Mouse (Mus musculus): ENCODE data around the gene Nyap1. TPM values are rescaled to one million over a fixed set of nuclear protein-coding genes. Genes with fewer than 3 reads are reported as not detected.

Gene Nyap1
- polyA plus RNA-seq, 1 experiment from 2014 or later: 4.4 TPM

DNA sequence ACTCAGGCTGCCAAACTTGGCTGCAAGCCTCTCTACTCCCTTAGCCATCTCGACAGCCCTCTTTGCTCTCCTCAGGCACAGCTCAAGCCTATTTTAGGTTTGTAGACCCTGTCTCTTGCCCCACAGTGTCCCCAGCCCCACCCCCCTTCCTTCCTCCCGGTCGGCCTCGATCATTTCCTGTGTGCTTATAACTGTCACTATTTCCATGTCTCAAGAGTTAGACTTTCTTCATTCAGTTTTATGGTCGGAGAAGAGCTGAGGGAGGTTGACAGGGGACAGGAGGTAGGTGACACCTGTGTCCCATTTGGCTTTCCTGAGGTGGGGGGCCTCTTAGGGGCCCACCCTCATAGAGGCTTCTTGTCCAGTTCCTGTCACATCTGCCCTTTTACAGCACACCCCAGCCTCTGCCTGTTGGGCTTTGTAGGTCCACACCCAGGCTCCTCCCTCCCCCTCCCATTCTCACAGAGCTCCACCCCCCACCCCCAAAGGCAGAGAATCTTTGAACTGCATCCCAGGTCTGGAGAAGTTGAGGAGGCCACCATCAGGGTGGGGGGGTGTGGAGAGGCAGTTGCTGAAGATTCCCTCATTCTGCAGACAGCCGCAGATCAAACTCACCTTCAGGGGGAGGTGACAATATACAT lies 7.9 kb upstream of the Nyap1 start:
- no peak overlapping the region for H3K4me3 ChIP-seq (ENCODE audit: low read depth, low read length)
- ATAC-seq (ENCODE audit: insufficient read depth, low FRiP score, low TSS enrichment) (no peak), DNase-seq (ENCODE audit: low spot score) (no peak)
- peaks cover 5% of the 10 kb centered on the region; the same call in 1 of the 2 replicates for H3K36me3 ChIP-seq (ENCODE audit: control insufficient read depth, insufficient read depth, low read length)
- H3K4me1 ChIP-seq (ENCODE audit: control insufficient read depth, insufficient read depth, low read length): peaks cover 17% of the 10 kb centered on the region
- no peaks in the 10 kb centered on the region for H3K9me3 ChIP-seq (ENCODE audit: control insufficient read depth, low read length)
- no peaks in the 10 kb centered on the region for H3K27me3 ChIP-seq (ENCODE audit: control insufficient read depth, insufficient read depth, low read length)
- 64% methylated on average over 6 of the region's 6 CpGs for WGBS
- no peak overlapping the region for H3K9ac ChIP-seq (ENCODE audit: low read length)
- no peak overlapping the region for H3K27ac ChIP-seq (ENCODE audit: low read depth, low read length)
- no peak overlapping the region for H3K4me2 ChIP-seq (ENCODE audit: low read depth)

DNA sequence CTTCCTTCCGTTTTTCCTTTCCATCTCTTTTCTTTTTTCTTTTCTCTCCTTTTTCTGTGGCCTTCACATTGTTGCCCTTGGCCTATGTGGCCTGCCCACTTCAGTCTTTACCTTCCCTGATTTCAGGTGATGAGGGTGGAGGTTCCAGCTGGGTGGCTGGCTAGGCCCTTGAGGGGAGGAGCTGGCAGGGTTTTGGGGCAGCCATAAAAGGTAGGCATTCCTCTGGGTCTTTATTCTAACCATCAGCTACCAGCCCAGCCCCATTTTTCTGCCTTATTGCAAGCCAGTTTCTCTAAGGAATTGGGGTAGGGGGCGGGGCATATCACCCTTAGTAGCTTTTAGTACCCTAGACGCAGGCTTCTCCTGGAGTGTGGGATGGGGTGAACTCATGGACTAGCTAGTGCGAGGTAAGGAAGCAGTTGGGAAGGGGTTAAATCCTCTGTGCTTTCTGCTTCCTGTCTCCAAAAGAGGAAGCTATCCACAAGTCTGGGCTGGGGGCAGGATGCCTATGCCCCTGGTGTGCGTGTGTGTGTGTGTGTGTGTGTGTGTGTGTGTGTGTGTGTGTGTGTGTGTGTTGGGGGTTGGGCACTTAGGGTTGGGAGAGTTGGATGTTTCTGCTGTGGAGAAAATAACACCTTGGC lies 6.8 kb upstream of the Nyap1 start:
- peaks cover 5% of the 10 kb centered on the region; the same call in 1 of the 2 replicates for H3K36me3 ChIP-seq (ENCODE audit: control insufficient read depth, insufficient read depth, low read length)
- H3K4me2 ChIP-seq (ENCODE audit: low read depth): peak overlapping the region; percentile 100
- WGBS: 26% methylated on average over 5 of the region's 5 CpGs
- H3K9ac ChIP-seq (ENCODE audit: low read length): no peak overlapping the region
- H3K9me3 ChIP-seq (ENCODE audit: control insufficient read depth, low read length): no peaks in the 10 kb centered on the region
- no peaks in the 10 kb centered on the region for H3K27me3 ChIP-seq (ENCODE audit: control insufficient read depth, insufficient read depth, low read length)
- peak overlapping the region; percentile 75; the same call in 1 of the 2 replicates for H3K4me3 ChIP-seq (ENCODE audit: low read depth, low read length)
- H3K27ac ChIP-seq (ENCODE audit: low read depth, low read length): no peak overlapping the region
- ATAC-seq (ENCODE audit: insufficient read depth, low FRiP score, low TSS enrichment) (no peak), DNase-seq (ENCODE audit: low spot score) (no peak)
- peaks cover 17% of the 10 kb centered on the region for H3K4me1 ChIP-seq (ENCODE audit: control insufficient read depth, insufficient read depth, low read length)

- Histone ChIP-seq H3K4me1 (ENCODE audit: control insufficient read depth, insufficient read depth, low read length) (peaks cover 17% of the 10 kb centered on the region), H3K9me3 (ENCODE audit: control insufficient read depth, low read length) (no peaks in the 10 kb centered on the region), H3K27ac (ENCODE audit: low read depth, low read length) (peak overlapping the region; percentile 83), H3K36me3 (ENCODE audit: control insufficient read depth, insufficient read depth, low read length) (peaks cover 5% of the 10 kb centered on the region; the same call in 1 of the 2 replicates), H3K4me2 (ENCODE audit: low read depth) (peak overlapping the region; percentile 100), H3K27me3 (ENCODE audit: control insufficient read depth, insufficient read depth, low read length) (no peaks in the 10 kb centered on the region), H3K9ac (ENCODE audit: low read length) (peak overlapping the region; percentile 72), H3K4me3 (ENCODE audit: low read depth, low read length) (peak overlapping the region; percentile 75)
- DNase-seq (ENCODE audit: low spot score) (no peak), ATAC-seq (ENCODE audit: insufficient read depth, low FRiP score, low TSS enrichment) (no peak)
- 5% methylated on average over 26 of the region's 26 CpGs for WGBS
Measured at GRCm38 (mm10) chr5:137747326-137747961, 6.0 kb upstream of the Nyap1 start.

DNA sequence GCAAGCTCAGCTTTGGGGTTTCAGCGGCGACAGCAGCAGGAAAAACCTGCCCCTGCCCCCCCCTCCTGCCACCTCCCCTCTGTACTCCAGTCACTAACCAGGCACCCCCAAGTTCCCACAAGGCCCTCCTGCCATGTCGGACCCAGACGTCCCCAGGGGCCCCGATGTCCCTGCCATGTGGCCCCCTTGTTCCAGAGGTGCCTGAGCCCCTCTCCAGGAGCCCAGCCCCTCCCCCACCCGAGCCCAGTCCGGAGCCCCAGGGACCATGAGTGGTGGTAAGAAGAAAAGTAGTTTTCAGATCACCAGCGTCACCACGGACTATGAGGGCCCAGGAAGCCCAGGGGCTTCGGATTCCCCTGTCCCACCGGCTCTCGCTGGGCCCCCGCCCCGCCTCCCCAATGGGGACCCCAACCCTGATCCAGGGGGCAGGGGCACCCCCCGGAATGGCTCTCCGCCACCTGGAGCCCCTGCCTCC lies 5.5 kb upstream of the Nyap1 start:
- under 1% methylated on average over 16 of the region's 16 CpGs for whole genome bisulfite sequencing
- DNase-seq (ENCODE audit: low spot score) (no peak), ATAC-seq (ENCODE audit: insufficient read depth, low FRiP score, low TSS enrichment) (no peak)
- Histone ChIP-seq H3K4me1 (ENCODE audit: control insufficient read depth, insufficient read depth, low read length) (peaks cover 17% of the 10 kb centered on the region), H3K4me2 (ENCODE audit: low read depth) (peak overlapping the region; percentile 100), H3K9me3 (ENCODE audit: control insufficient read depth, low read length) (no peaks in the 10 kb centered on the region), H3K27me3 (ENCODE audit: control insufficient read depth, insufficient read depth, low read length) (no peaks in the 10 kb centered on the region), H3K27ac (ENCODE audit: low read depth, low read length) (peak overlapping the region; percentile 83), H3K36me3 (ENCODE audit: control insufficient read depth, insufficient read depth, low read length) (peaks cover 5% of the 10 kb centered on the region; the same call in 1 of the 2 replicates), H3K4me3 (ENCODE audit: low read depth, low read length) (peak overlapping the region; percentile 75), H3K9ac (ENCODE audit: low read length) (peak overlapping the region; percentile 72)

GRCm38 (mm10) chr5:137746282-137746850 lies 5.0 kb upstream of the Nyap1 start:
- Histone ChIP-seq H3K27ac (ENCODE audit: low read depth, low read length) (peak overlapping the region; percentile 83), H3K9me3 (ENCODE audit: control insufficient read depth, low read length) (no peaks in the 10 kb centered on the region), H3K4me3 (ENCODE audit: low read depth, low read length) (peak overlapping the region; percentile 75), H3K27me3 (ENCODE audit: control insufficient read depth, insufficient read depth, low read length) (no peaks in the 10 kb centered on the region), H3K4me1 (ENCODE audit: control insufficient read depth, insufficient read depth, low read length) (peaks cover 22% of the 10 kb centered on the region), H3K9ac (ENCODE audit: low read length) (peak overlapping the region; percentile 72), H3K36me3 (ENCODE audit: control insufficient read depth, insufficient read depth, low read length) (peaks cover 3% of the 10 kb centered on the region; the same call in 1 of the 2 replicates), H3K4me2 (ENCODE audit: low read depth) (peak overlapping the region; percentile 100)
- DNase-seq (ENCODE audit: low spot score) (peak; percentile 68), ATAC-seq (ENCODE audit: insufficient read depth, low FRiP score, low TSS enrichment) (peak; percentile 32)
- WGBS: under 1% methylated on average over 20 of the region's 20 CpGs

DNA sequence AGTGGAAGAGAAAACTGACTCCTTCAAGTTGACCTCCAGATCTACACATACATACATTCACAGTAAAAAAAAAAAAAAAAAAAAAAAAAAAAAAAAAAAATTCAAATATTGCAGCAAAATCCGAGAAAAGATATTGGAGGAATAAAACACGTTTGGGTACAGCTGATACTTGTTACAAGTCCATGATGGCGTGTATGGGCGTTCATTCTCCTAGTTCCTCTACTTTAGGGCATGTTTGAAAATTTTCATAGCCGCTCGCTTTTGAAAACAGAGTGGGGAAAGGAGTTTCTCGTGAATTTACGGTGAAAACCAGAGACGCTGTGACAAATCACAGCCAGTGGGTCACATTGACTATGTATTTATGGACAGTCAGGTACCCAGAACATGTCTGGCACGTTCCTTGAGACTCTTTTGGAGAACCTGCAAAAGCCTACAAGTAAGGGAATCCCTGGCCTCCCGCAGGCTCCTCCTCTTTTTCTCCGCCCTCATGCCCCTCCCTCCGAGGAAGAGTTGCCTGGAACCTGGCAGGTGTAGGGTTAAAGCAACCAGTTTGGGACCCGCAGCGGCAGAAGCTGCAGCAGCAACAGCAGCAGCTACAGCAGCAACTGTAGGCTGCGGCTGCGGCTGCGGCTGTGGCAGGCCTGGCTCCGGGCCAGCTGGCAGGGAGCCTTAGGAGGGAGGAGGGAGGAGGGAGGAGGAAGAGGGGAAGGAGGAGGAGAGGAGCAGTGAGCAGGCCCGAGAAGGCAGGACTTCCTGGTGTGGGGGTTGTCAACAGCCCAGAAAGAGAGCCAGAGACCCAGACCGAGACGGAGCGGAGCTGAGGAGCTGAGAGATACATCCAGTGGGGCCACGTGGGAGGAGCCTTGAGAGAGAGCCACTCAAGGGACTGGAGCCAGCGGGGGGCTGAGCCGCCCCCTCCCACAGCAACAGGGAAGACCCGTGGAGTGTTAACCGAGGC lies 4.1 kb upstream of the Nyap1 start, which contains the start of gene Tsc22d4:
Gene Tsc22d4, plus strand, starts transcription at position 517 of the 958 bp plus-strand sequence.
- Histone ChIP-seq H3K9ac (ENCODE audit: low read length) (peak within 1 kb of the TSS; percentile 72), H3K9me3 (ENCODE audit: control insufficient read depth, low read length) (no peaks in the 10 kb centered on the region), H3K4me2 (ENCODE audit: low read depth) (peak within 1 kb of the TSS; percentile 100), H3K4me3 (ENCODE audit: low read depth, low read length) (peak within 1 kb of the TSS; percentile 75), H3K27ac (ENCODE audit: low read depth, low read length) (peak within 1 kb of the TSS; percentile 83), H3K27me3 (ENCODE audit: control insufficient read depth, insufficient read depth, low read length) (no peaks in the 10 kb centered on the region), H3K4me1 (ENCODE audit: control insufficient read depth, insufficient read depth, low read length) (peaks cover 23% of the 10 kb centered on the region), H3K36me3 (ENCODE audit: control insufficient read depth, insufficient read depth, low read length) (no peaks in the 10 kb centered on the region)
- ATAC-seq (ENCODE audit: insufficient read depth, low FRiP score, low TSS enrichment) (peak; percentile 67), DNase-seq (ENCODE audit: low spot score) (peak; percentile 93)
- 6% methylated on average over 28 of the region's 28 CpGs for WGBS

DNA sequence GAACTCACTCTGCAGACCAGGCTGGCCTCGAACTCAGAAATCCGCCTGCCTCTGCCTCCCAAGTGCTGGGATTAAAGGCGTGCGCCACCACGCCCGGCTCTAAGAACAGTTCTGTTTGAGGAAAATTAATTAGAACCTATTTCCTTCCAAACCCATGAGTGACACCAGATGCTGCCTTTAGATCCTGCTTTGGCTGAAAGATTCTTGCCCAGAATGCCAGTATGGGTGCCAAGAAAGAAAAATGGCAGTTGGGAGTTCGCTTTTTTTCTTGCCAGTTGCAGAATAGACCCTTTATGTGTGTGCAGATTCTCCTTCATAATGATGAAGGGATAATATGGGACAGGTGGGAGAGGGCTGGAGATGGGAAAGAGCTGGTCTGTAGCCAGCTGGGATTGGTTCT lies 2.8 kb upstream of the Nyap1 start:
- Histone ChIP-seq H3K27ac (ENCODE audit: low read depth, low read length) (no peak overlapping the region), H3K4me2 (ENCODE audit: low read depth) (no peak overlapping the region), H3K36me3 (ENCODE audit: control insufficient read depth, insufficient read depth, low read length) (no peaks in the 10 kb centered on the region), H3K9me3 (ENCODE audit: control insufficient read depth, low read length) (no peaks in the 10 kb centered on the region), H3K4me1 (ENCODE audit: control insufficient read depth, insufficient read depth, low read length) (peaks cover 36% of the 10 kb centered on the region), H3K9ac (ENCODE audit: low read length) (no peak overlapping the region), H3K27me3 (ENCODE audit: control insufficient read depth, insufficient read depth, low read length) (no peaks in the 10 kb centered on the region), H3K4me3 (ENCODE audit: low read depth, low read length) (no peak overlapping the region)
- ATAC-seq (ENCODE audit: insufficient read depth, low FRiP score, low TSS enrichment): no peak
- WGBS: 93% methylated on average over 7 of the region's 7 CpGs
- no peak for DNase-seq (ENCODE audit: low spot score)

- 90% methylated on average over 6 of the region's 6 CpGs for whole genome bisulfite sequencing
Measured at GRCm38 (mm10) chr5:137742836-137743235, 1.4 kb upstream of the Nyap1 start.

More at GRCm38 (mm10) chr5:137742836-137743235, 1.4 kb upstream of the Nyap1 start:
- Histone ChIP-seq H3K36me3 (ENCODE audit: control insufficient read depth, insufficient read depth, low read length) (no peaks in the 10 kb centered on the region), H3K4me1 (ENCODE audit: control insufficient read depth, insufficient read depth, low read length) (peaks cover 43% of the 10 kb centered on the region), H3K9me3 (ENCODE audit: control insufficient read depth, low read length) (no peaks in the 10 kb centered on the region), H3K27ac (ENCODE audit: low read depth, low read length) (no peak overlapping the region), H3K4me3 (ENCODE audit: low read depth, low read length) (no peak overlapping the region), H3K27me3 (ENCODE audit: control insufficient read depth, insufficient read depth, low read length) (no peaks in the 10 kb centered on the region), H3K4me2 (ENCODE audit: low read depth) (no peak overlapping the region), H3K9ac (ENCODE audit: low read length) (no peak overlapping the region)
- ATAC-seq (ENCODE audit: insufficient read depth, low FRiP score, low TSS enrichment) (no peak), DNase-seq (ENCODE audit: low spot score) (no peak)
